Mouse (Mus musculus) kidney, adult 11 months (tissue): ENCODE measurements around the gene Tacr1.
"Not testable (repeated sequence)": the region's sequence is repeated elsewhere in the genome, so short reads cannot be mapped to it uniquely, and the experiment has no call there.

Experiments
- DNase-seq: peaks from one replicate; pipeline ENCODE4 v3.0.0; 2022

Tacr1 gene

GRCm38 (mm10) chr6:82401595-82402451 is at the start of gene Tacr1:
Gene Tacr1, plus strand, starts transcription at chr6:82402334.
- DNase-seq: no peak

- no peak for DNase-seq
Observed at GRCm38 (mm10) chr6:82376144-82376543, 26.0 kb upstream of the Tacr1 start.

- DNase-seq: no peak
Observed at GRCm38 (mm10) chr6:82383556-82383955, 18.6 kb upstream of the Tacr1 start.

- no peak for DNase-seq
Observed at GRCm38 (mm10) chr6:82402501-82403495, 664 bp downstream of the Tacr1 start.

GRCm38 (mm10) chr6:82418367-82418766 is 16.2 kb downstream of the Tacr1 start:
- no peak for DNase-seq

- DNase-seq: no peak
Observed at GRCm38 (mm10) chr6:82420222-82420621, 18.1 kb downstream of the Tacr1 start.

- no peak for DNase-seq
Observed at GRCm38 (mm10) chr6:82428890-82429289, 26.8 kb downstream of the Tacr1 start.

GRCm38 (mm10) chr6:82429766-82430165 is 27.6 kb downstream of the Tacr1 start:
- no peak for DNase-seq

GRCm38 (mm10) chr6:82437174-82437573 is 35.0 kb downstream of the Tacr1 start:
- DNase-seq: no peak

- not testable (repeated sequence) for DNase-seq
Observed at GRCm38 (mm10) chr6:82452206-82453095, 50.3 kb downstream of the Tacr1 start.

GRCm38 (mm10) chr6:82455245-82455644 is 53.1 kb downstream of the Tacr1 start:
- no peak for DNase-seq

GRCm38 (mm10) chr6:82457163-82457763 is 55.1 kb downstream of the Tacr1 start:
- no peak for DNase-seq

GRCm38 (mm10) chr6:82458762-82459389 is 56.7 kb downstream of the Tacr1 start:
- DNase-seq: no peak

- no peak for DNase-seq
Observed at GRCm38 (mm10) chr6:82463171-82463570, 61.0 kb downstream of the Tacr1 start.

GRCm38 (mm10) chr6:82474477-82474876 is 72.3 kb downstream of the Tacr1 start:
- DNase-seq: no peak

GRCm38 (mm10) chr6:82483842-82484241 is 81.7 kb downstream of the Tacr1 start:
- DNase-seq: no peak

GRCm38 (mm10) chr6:82494481-82494880 is 92.3 kb downstream of the Tacr1 start:
- no peak for DNase-seq

- DNase-seq: no peak
Observed at GRCm38 (mm10) chr6:82510843-82511416, 108.8 kb downstream of the Tacr1 start.

GRCm38 (mm10) chr6:82519626-82520025 is 117.5 kb downstream of the Tacr1 start:
- no peak for DNase-seq

- DNase-seq: no peak
Observed at GRCm38 (mm10) chr6:82522567-82522966, 120.4 kb downstream of the Tacr1 start.
